Mouse (Mus musculus) forebrain, embryonic 11.5 days (tissue): ENCODE measurements at regions not wholly inside any gene's neighbourhood (a gene's known extent, or its start where the extent isn't known, plus 50 kb on each side); places are given as distances from the start of the nearest gene placed in this dataset.
"Not testable (repeated sequence)": the region's sequence is repeated elsewhere in the genome, so short reads cannot be mapped to it uniquely, and the experiment has no call there.

ENCODE experiments used
- ATAC-seq: fragments of 200-750 bp; cut with Nextera tagmentation; replicated peaks from 2 replicates; pipeline ENCODE4 v1.8.0; 2017; ENCODE audit warnings: moderate TSS enrichment; ENCODE audit not compliant: low FRiP score
- DNase-seq: peaks from one replicate; pipeline ENCODE4 v3.0.0-alpha.2; 2017; ENCODE audit warnings: low spot score
- H3K27ac ChIP-seq: fragments of 300-500 bp; sonication (generic); 2 replicates; pipeline ENCODE4 v1.5.1; 2014; ENCODE audit warnings: low read depth, low read length
- H3K27me3 ChIP-seq: fragments of 300-500 bp; sonication (generic); 2 replicates; pipeline ENCODE4 v1.6.1; 2014; ENCODE audit warnings: mild to moderate bottlenecking, low read length, mixed read lengths; ENCODE audit not compliant: control insufficient read depth, insufficient read depth
- H3K36me3 ChIP-seq: fragments of 300-500 bp; sonication (generic); 2 replicates; pipeline ENCODE4 v1.6.1; 2014; ENCODE audit warnings: mild to moderate bottlenecking, low read length, moderate library complexity, mixed read lengths; ENCODE audit not compliant: control insufficient read depth, insufficient read depth
- H3K4me1 ChIP-seq: fragments of 300-500 bp; sonication (generic); replicated peaks from 2 replicates; pipeline ENCODE4 v1.6.1; 2014; ENCODE audit warnings: low read length, mixed read lengths; ENCODE audit not compliant: control insufficient read depth, insufficient read depth
- H3K4me2 ChIP-seq: fragments of 300-500 bp; sonication (generic); 2 replicates; pipeline ENCODE4 v1.6.1; 2014; ENCODE audit warnings: low read depth, mild to moderate bottlenecking, low read length, moderate library complexity, mixed read lengths; ENCODE audit not compliant: severe bottlenecking
- H3K4me3 ChIP-seq: fragments of 300-500 bp; sonication (generic); 2 replicates; pipeline ENCODE4 v1.5.1; 2014; ENCODE audit warnings: low read depth, low read length
- H3K9ac ChIP-seq: fragments of 300-500 bp; sonication (generic); 2 replicates; pipeline ENCODE4 v1.6.1; 2014; ENCODE audit warnings: low read length
- H3K9me3 ChIP-seq: fragments of 300-500 bp; sonication (generic); 2 replicates; pipeline ENCODE4 v1.6.1; 2016; ENCODE audit warnings: low read length, mixed read lengths; ENCODE audit not compliant: control insufficient read depth
- WGBS: fragments of 180-500 bp; shearing (Covaris S2); extraction: QIAGEN DNeasy Blood & Tissue Kit; methylation state at CpG from one replicate; pipeline ENCODE4 v1.1.7; 2014; 5-methylcytosine and 5-hydroxymethylcytosine counted together

- H3K4me3 ChIP-seq: no peak overlapping the region
- no peaks in the 10 kb centered on the region for H3K27me3 ChIP-seq
- WGBS: 74% methylated on average over 1 of the region's 1 CpGs
- H3K9ac ChIP-seq: no peak overlapping the region
- no peaks in the 10 kb centered on the region for H3K9me3 ChIP-seq
- no peak overlapping the region for H3K4me2 ChIP-seq
- DNase-seq (no peak), ATAC-seq (no peak)
- no peaks in the 10 kb centered on the region for H3K4me1 ChIP-seq
- no peaks in the 10 kb centered on the region for H3K36me3 ChIP-seq
- H3K27ac ChIP-seq: no peak overlapping the region
Measured at GRCm38 (mm10) chr2:109402556-109402955, 122.0 kb upstream of the Mettl15 start.

GRCm38 (mm10) chr2:109404262-109404661, 123.7 kb upstream of the Mettl15 start:
- ATAC-seq (no peak), DNase-seq (no peak)
- no peaks in the 10 kb centered on the region for H3K4me1 ChIP-seq
- no peaks in the 10 kb centered on the region for H3K36me3 ChIP-seq
- no peak overlapping the region for H3K9ac ChIP-seq
- WGBS: 83% methylated on average over 3 of the region's 3 CpGs
- no peak overlapping the region for H3K27ac ChIP-seq
- no peaks in the 10 kb centered on the region for H3K9me3 ChIP-seq
- no peak overlapping the region for H3K4me3 ChIP-seq
- H3K27me3 ChIP-seq: no peaks in the 10 kb centered on the region
- H3K4me2 ChIP-seq: no peak overlapping the region

GRCm38 (mm10) chr2:109406591-109407079, 126.1 kb upstream of the Mettl15 start:
- H3K9ac ChIP-seq: no peak overlapping the region
- DNase-seq: no peak
- no peak overlapping the region for H3K4me2 ChIP-seq
- no peaks in the 10 kb centered on the region for H3K36me3 ChIP-seq
- no peaks in the 10 kb centered on the region for H3K27me3 ChIP-seq
- no peaks in the 10 kb centered on the region for H3K9me3 ChIP-seq
- no peak for ATAC-seq
- no peak overlapping the region for H3K27ac ChIP-seq
- WGBS: 75% methylated on average over 7 of the region's 7 CpGs
- no peak overlapping the region for H3K4me3 ChIP-seq
- H3K4me1 ChIP-seq: no peaks in the 10 kb centered on the region

DNA sequence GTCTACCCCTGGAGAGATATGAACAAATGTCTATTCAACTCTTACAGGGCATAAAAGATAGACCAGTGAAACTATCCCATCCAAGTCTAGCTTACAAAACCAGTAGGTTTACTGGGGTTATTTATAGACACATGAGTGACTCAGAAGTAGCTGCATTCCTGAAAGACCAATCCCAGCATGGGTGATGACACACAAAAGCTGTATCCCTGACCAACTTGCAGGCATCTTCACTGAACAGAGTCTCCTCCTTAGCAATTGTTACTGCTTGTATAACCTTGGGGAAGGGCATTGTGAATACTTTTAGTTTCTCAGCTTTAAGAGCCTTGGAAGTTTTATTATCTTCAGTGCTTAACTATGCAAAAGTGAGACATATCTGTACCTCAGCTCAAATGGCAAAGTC, 139.6 kb upstream of the Mettl15 start:
- H3K9me3 ChIP-seq: no peaks in the 10 kb centered on the region
- no peaks in the 10 kb centered on the region for H3K36me3 ChIP-seq
- no peaks in the 10 kb centered on the region for H3K4me1 ChIP-seq
- ATAC-seq (no peak), DNase-seq (no peak)
- H3K27me3 ChIP-seq: no peaks in the 10 kb centered on the region
- H3K4me2 ChIP-seq: no peak overlapping the region
- no peak overlapping the region for H3K9ac ChIP-seq
- no peak overlapping the region for H3K27ac ChIP-seq
- H3K4me3 ChIP-seq: no peak overlapping the region

DNA sequence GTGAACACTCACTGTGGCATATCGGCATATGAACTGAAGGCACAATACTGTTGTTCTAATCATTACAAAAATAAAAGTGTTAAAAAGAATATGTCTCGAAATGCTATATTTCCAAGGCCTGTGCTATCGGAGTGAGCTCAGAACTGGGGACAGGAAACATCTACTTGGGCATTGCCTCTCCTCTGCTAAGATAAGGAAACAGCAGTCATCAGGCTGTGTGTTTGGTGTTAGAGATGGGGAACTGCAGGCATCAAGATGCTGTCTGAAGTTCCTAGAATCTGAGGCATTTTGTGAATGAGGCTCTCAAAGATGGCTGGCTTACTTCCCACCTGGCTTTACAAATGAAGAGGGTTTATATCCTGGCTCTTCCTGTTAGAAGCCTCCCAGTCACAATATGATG, 150.6 kb upstream of the Mettl15 start:
- no peaks in the 10 kb centered on the region for H3K36me3 ChIP-seq

DNA sequence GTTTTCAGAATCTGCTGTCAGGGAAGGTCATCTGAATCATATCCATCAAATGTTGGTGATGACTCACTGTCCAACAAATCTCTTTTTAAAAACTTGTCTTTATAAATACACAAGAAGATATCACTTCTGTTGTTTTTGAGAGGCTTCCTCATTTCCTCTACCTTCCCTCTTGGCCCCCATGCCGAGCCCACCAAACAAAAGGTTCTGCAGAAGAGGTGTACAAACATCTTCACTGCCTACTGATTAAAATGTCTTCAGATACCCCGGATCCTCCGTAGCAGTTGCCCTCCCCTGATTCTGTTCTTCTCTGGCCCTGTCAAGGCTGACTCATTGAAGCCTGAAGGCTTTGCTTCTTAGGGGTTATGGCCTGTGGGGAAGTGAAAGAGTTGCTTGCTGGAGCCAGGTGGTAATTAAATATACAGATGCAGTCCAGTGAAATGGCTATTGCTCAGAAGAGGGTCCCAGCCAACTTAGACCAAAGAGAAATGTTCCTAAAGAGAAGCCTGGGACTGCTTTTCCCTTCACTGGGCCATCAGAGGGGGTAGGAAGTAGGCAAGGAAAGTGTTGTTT, 162.1 kb upstream of the Mettl15 start:
- Histone ChIP-seq H3K27me3 (no peaks in the 10 kb centered on the region), H3K9me3 (no peaks in the 10 kb centered on the region), H3K4me2 (no peak overlapping the region), H3K36me3 (no peaks in the 10 kb centered on the region), H3K4me1 (no peaks in the 10 kb centered on the region), H3K9ac (no peak overlapping the region), H3K4me3 (no peak overlapping the region), H3K27ac (no peak overlapping the region)
- 65% methylated on average over 3 of the region's 3 CpGs for WGBS
- DNase-seq (no peak), ATAC-seq (no peak)

More for the DNA sequence above, 150.6 kb upstream of the Mettl15 start:
- Histone ChIP-seq H3K4me3 (no peak overlapping the region), H3K9ac (no peak overlapping the region), H3K4me1 (no peaks in the 10 kb centered on the region), H3K4me2 (no peak overlapping the region), H3K27ac (no peak overlapping the region), H3K9me3 (no peaks in the 10 kb centered on the region), H3K27me3 (no peaks in the 10 kb centered on the region)
- 89% methylated on average over 3 of the region's 3 CpGs for WGBS
- no peak for ATAC-seq
- DNase-seq: no peak

GRCm38 (mm10) chr2:109443521-109444066, 163.0 kb upstream of the Mettl15 start:
- Histone ChIP-seq H3K27ac (no peak overlapping the region), H3K27me3 (no peaks in the 10 kb centered on the region), H3K4me2 (no peak overlapping the region), H3K9me3 (no peaks in the 10 kb centered on the region), H3K9ac (no peak overlapping the region), H3K4me3 (no peak overlapping the region), H3K36me3 (no peaks in the 10 kb centered on the region), H3K4me1 (no peaks in the 10 kb centered on the region)
- DNase-seq (no peak), ATAC-seq (no peak)
- 81% methylated on average over 3 of the region's 3 CpGs for WGBS

DNA sequence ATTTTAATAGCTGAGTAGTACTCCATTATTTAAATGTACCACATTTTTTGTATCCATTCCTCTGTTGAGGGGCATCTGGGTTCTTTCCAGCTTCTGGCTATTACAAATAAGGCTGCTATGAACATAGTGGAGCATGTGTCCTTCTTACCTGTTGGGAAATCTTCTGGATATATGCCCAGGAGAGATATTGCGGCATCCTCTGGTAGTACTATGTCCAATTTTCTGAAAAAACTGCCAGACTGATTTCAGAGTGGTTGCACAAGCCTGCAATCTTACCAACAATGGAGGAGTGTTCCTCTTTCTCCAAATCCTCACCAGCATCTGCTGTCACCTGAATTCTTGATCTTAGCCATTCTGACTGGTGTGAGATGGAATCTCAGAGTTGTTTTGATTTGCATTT, 181.7 kb upstream of the Mettl15 start:
- 97% methylated on average over 1 of the region's 1 CpGs for WGBS
- H3K27me3 ChIP-seq, H3K9ac ChIP-seq, H3K27ac ChIP-seq, H3K4me3 ChIP-seq, H3K36me3 ChIP-seq, H3K4me2 ChIP-seq, DNase-seq, H3K9me3 ChIP-seq, H3K4me1 ChIP-seq, ATAC-seq: not testable (repeated sequence)

DNA sequence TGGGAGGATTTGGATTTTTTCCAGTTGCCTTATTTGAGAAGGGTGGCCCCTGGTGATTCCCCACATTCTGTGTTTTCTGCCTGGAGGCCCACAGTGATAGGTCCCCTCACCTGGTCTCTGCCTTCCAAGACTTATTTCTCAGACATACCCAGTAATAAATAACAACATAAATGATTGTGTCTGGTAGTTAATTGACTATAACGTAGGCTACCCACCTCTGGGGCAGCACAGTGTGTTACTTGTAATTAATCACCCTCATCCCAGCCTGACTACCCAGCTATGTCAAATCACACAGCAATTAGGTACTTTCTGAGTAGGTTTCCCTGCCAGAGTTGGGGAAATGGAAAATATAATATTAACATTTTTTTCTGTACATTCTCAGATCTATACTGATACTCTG, 190.2 kb upstream of the Bdnf start:
- Histone ChIP-seq H3K9ac (no peak overlapping the region), H3K9me3 (no peaks in the 10 kb centered on the region), H3K27me3 (no peaks in the 10 kb centered on the region), H3K4me2 (no peak overlapping the region), H3K4me3 (no peak overlapping the region), H3K36me3 (no peaks in the 10 kb centered on the region), H3K4me1 (no peaks in the 10 kb centered on the region), H3K27ac (no peak overlapping the region)
- 80% methylated on average over 1 of the region's 1 CpGs for WGBS
- DNase-seq: no peak
- no peak for ATAC-seq
